Mouse (Mus musculus) granulocyte monocyte progenitor cell, adult 5-6 weeks (primary cell): ENCODE data around the gene Smpdl3b. TPM values are rescaled to one million over a fixed set of nuclear protein-coding genes. Genes with fewer than 3 reads are reported as not detected.
A peak's percentile ranks its signal among the peaks of the same experiment; 100 is the strongest.
"Not testable (repeated sequence)": the region's sequence is repeated elsewhere in the genome, so short reads cannot be mapped to it uniquely, and the experiment has no call there.

Experiments used
- ATAC-seq: replicated peaks from 2 replicates; pipeline ENCODE4 v1.8.0; 2016; ENCODE audit warnings: mild to moderate bottlenecking, moderate TSS enrichment, inconsistent platforms; ENCODE audit not compliant: poor library complexity, severe bottlenecking
- total RNA-seq, 2 experiments: library from RNA; stranded (forward) in 1 of 2; stranded (reverse) in 1 of 2; fragments of 200-712, 200-1000 nt in 1 of 2; fragments of >200 nt in 1 of 2; fragmentation: Nextera tagmentation in 1 of 2; gene quantifications; 2 replicates each; pipeline ENCODE4 v1.2.3; 2014 to 2017

The Smpdl3b gene
- total RNA-seq (2014; fragmentation: Nextera tagmentation) = 0.47 TPM in 1 of 2 replicates, not detected in the other
- total RNA-seq (2017) = 1.7 TPM in 1 of 2 replicates, not detected in the other

DNA sequence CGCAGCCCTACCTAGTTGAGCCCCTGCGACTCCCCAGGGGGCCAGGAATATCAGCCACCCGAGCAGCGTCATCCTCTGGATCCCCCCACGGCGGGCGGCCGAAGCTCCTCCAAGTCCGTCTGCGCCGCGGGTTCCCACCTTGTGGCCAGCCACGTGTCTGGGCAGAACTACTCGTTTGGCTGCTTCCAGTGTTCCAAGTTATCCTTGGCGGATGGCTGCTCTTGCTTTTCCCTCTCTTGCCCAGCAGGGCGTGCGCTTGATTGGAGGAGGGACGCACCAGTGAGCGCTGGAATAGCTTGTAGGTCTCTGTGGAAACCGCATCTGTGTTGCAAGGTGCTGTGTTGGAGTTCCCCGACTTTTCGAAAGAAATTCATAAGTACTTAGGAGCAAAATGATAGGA is at the start of gene Smpdl3b:
Gene Smpdl3b, minus strand, starts transcription at position 279 of the 400 bp plus-strand sequence.
- ATAC-seq = peak; percentile 87

DNA sequence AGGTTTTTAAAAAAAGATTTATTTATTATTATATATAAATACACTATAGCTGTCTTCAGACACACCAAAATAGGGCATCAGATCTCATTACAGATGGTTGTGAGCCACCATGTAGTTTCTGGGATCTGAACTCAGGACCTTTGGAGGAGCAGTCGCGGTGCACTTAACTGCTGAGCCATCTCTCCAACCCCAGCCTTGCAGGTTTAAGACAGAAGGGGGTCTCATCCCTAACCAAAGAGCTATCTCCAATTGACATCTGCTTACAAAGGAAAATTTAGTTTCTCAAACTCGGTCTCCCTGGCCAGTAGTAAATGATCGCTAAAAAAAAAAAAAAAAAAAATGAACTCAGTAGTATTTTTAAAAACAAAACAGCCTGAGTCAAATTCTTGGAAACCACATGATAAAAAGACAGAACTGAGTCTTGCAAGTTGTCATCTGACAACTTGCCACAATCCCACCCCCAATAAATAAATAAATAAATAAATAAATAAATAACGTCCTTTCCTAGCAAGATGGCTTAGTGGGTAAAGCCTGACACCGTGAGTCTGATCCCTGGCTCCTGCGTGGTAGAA is 49.7 kb upstream of the Smpdl3b start:
- no peak for ATAC-seq

DNA sequence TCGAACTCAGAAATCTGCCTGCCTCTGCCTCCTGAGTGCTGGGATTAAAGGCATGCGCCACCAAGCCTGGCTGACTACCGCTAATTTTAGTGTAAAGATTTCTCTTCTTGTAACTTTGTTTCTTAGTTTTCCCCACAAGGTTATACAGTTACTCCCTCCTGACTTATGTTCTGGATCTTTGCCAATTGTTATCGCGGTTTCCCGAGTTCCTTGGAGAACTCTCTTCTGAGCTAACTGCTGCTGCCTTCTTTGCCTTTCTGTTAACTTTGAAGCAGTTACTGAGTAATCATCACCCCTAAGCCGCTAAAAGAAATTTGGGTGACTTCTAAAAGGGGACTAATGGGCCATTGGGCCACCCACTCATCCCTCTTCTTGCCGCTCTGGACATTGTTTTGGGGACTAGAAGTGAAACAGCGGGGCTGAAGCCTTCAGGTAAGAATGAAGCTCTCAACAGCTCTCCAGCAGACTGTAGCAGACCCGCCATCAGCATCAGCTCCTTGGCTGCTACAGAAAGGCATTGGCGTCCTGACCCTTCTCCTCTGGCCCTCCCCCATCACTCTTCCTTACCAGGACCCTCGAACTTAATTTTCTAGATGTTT is 48.6 kb upstream of the Smpdl3b start:
- no peak for ATAC-seq

GRCm38 (mm10) chr4:132805146-132805545 is 48.1 kb upstream of the Smpdl3b start:
- ATAC-seq = no peak

DNA sequence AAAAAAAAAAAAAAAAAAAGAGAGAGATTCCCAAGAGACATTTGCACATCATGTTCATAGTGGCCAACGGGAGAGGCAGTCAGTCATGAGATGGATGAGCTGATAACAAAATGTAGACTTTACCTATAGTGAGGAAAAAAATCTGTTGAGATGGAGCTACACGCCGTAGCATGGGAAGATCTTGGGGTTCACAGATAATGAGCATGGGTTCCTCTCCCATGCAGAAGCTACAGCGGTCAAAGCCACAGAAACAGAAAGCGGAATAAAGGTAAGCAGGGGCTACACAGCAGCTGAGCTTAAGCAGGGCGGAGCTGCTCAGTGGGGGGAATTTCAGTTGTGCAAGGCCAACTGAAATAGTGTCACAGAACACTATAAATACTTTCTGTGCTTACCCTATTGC is 47.3 kb upstream of the Smpdl3b start:
- peak; percentile 82 for ATAC-seq

DNA sequence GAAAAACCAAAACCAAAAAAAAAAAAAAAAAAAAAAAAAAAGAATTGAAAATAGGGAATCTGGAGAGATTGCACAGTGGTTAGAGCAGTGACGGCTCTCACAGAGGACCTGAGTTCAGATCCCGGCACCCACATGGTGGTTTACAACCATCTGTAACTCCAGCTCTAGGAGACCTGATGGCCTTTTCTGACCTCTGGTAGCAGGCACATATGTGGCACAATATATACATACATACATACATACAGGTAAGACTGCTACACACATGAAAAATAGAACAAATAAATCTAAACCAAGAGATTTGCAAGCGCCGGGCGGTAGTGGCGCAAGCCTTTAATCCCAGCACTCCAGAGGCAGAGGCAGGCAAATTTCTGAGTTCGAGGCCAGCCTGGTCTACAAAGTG is 46.8 kb upstream of the Smpdl3b start:
- ATAC-seq = no peak

DNA sequence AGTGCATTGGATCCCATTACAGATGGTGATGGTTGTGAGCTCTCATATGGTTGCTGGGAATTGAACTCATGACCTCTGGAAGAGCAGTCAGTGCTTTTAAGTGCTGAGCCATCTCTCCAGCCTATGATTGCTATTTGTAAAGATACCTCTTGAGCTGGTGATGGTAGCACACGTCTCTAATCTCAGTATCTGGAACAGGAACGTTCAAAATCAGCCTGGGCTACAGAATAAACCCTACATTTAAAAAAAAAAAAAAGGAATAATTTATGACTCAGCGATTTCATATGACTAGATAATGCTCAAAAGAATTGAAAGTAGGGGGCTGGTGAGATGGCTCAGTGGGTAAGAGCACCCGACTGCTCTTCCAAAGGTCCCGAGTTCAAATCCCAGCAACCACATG is 46.2 kb upstream of the Smpdl3b start:
- ATAC-seq = no peak

DNA sequence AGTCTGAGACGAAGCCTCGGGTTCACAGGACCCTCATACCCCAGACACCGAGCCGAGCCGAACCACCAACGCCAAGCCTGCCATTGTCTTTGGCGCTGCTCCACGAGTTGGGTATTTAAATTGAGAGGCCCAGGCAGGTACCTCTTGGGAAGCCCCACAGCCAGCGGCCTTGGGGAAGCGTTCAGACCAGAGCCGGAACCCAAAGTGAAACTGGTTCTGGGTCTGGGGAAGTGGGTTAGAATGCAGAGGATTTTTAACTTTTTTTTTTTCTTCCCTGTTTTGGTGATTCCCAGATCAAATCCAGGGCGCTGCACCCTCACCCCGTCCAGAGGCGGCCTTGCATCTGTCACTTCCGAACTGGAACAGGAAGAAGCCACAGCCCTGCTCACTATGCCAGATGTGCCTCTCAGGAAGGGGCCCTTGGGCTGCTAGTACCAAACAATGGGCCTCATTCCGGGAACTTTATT is 45.2 kb upstream of the Smpdl3b start:
- ATAC-seq = peak; percentile 54

DNA sequence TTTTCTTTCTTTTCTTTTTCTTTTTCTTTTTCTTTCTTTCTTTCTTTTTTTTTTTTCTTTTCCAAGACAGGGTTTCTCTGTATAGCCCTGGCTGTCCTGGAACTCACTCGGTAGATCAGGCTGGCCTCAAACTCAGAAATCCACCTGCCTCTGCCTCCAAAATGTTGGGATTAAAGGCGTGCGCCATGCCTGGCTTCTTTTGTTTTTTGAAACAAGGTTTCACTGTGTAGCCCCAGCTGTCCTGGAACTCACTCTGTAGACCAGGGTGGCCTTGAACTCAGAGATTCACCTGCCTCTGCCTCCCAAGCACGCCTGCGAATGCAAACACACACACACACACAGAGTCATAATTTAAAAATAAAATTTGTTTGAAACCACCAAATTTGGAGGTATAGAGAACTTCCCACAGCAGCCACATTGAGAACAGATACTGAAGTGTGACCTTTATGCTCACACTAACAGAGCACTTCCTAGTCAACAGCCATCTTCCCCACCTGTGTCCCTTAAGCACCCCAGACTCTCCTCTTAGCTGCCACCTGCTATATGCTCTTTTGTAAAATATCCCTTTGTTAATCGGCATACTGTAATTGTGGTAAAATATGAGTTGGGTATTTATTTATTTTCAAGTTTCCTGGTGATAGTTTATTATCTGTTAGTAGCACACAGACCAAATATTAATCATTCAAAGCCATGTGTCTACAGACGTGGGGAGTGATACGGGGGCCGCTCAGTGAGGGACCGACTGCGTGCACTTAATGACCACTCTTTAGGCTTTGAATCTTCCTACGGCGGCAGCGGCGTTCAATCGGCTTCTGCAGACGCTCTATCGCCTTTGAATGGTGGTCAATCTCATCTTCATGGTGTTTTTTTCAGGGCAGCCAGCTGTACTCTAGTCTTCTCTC is 44.4 kb upstream of the Smpdl3b start:
- no peak for ATAC-seq

- ATAC-seq = no peak
Measured at GRCm38 (mm10) chr4:132799845-132800244, 42.8 kb upstream of the Smpdl3b start.

GRCm38 (mm10) chr4:132798666-132799065 is 41.6 kb upstream of the Smpdl3b start:
- ATAC-seq = not testable (repeated sequence)

- 0 out of 2 replicates have a peak, but pooled peaks have one; percentile 15 for ATAC-seq
Measured at GRCm38 (mm10) chr4:132798028-132798427, 41.0 kb upstream of the Smpdl3b start.

DNA sequence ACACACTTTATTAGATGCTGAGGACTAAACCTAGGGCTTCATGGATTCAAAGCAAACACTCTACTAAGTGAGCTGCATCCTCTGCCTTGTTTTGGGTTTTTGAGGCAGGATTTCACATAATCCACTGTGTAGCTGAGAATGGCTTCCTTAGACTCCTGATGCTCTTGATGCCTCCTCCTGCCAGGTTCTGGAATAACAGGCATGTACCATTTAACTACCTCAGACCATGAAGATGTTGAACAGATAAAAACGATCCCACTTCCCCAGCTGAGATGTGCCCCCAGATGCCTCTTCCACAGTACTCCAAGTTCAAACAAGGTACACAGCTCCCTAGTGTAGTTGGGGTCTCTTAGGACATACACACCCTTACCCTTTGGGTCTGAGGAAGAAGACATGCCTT is 40.4 kb upstream of the Smpdl3b start:
- no peak for ATAC-seq

DNA sequence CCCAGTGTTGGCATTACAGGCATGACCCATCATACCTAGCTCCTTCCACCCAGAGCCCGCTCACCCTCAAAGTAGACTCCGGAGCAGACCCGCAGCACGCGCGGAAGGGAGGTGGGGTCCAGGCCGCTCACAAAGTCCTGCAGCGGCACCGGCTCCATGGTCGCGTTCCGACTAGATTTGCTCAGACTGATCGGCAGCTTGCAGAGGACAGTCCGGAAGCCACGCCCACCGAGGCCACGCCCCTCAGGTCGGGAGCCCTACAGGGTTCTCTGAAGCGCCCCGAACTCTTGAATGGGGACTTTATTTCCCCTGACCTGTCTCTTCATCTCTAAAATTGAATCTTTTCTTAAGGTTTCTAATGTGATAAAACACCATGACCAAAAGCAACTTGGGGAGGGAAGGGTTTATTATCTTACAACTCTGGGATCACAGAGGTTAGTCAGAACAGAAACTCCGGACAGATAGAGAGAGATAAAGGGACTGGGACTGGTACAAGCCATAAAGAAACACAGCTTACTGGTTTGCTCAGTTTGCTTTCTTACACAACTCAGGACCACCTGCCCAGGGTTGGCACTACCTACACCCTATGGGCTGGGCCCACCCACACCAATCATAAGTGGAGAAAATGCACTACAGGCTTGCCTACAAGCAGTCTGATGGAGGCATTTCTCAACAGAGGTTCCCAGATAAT is 39.3 kb upstream of the Smpdl3b start, which contains the start of gene Themis2:
Gene Themis2, minus strand, starts transcription at position 192 of the 691 bp plus-strand sequence.
- ATAC-seq = peak; percentile 52

GRCm38 (mm10) chr4:132795171-132795570 is 38.1 kb upstream of the Smpdl3b start:
- ATAC-seq = peak; percentile 7

GRCm38 (mm10) chr4:132794760-132795159 is 37.7 kb upstream of the Smpdl3b start:
- ATAC-seq = peak; percentile 74

DNA sequence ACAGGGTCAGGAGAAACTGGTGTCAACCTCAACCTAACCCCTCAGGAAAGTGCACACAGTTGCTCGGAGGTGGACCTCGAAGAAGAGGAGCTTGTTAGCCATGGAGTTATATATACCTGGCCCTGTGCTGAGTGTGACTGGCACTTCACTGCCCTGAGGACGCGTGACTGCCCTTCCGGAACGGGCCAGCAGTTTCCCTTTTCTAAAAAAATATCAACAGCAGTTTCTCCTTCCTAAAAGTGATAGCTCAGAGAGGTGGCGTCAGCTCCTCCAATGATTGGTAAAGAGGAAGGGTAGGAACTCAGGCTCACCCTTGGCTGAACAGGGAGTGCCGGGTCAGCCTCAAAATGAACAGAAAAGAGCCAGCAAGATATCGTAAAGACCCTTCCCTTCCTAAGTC is 37.0 kb upstream of the Smpdl3b start:
- peak; percentile 62 for ATAC-seq

DNA sequence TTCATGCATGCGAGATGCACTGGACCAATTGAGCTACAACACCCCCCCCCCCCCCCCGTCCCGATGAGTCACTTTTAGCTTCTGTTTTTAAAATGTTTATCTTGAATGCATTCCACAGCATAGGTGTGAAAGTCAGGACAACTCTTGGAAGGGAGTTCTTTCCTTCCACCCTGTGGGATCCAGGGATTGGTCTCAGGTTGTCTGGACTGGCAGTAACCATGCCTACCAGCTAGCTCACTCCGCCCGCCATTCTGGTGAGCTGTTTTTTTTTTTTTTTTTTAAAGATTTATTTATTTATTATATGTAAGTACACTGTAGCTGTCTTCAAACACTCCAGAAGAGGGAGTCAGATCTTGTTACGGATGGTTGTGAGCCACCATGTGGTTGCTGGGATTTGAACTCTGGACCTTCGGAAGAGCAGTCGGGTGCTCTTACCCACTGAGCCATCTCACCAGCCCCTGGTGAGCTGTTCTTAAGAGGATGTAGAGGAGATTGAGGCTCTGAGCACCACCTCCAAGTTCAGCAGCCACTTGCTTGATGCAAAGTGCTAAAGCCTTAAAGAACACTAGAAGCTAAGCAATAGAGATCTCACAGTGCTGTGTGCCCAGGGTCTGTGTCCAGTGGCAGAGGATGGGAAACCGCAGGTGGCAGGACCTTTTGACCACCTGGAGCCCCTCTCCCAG is 36.4 kb upstream of the Smpdl3b start:
- not testable (repeated sequence) for ATAC-seq

GRCm38 (mm10) chr4:132789731-132790130 is 32.7 kb upstream of the Smpdl3b start:
- ATAC-seq = no peak

DNA sequence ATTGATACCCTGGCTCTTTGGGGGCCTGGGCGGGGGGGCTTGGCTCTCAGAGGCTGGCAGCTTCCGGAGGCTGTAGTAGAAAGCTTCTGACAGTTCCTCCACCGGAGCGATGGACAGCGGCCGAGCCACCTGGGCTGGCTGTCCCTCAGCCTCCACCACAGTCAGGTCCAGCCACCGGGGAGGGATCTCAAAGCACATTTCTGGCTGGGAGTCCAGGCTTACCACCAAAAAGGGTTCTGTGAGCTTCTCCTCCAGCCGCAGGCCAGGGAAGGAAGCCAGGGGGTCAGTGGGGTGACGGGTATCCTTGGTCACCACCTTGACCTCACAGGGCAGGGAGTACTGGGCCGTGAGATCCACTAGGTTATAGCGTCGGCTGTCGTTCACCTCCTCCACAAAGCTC is 28.2 kb upstream of the Smpdl3b start:
- no peak for ATAC-seq
